Mouse (Mus musculus): ENCODE measurements at regions not wholly inside any gene's neighbourhood (a gene's known extent, or its start where the extent isn't known, plus 50 kb on each side); places are given as distances from the start of the nearest gene placed in this dataset.

DNA sequence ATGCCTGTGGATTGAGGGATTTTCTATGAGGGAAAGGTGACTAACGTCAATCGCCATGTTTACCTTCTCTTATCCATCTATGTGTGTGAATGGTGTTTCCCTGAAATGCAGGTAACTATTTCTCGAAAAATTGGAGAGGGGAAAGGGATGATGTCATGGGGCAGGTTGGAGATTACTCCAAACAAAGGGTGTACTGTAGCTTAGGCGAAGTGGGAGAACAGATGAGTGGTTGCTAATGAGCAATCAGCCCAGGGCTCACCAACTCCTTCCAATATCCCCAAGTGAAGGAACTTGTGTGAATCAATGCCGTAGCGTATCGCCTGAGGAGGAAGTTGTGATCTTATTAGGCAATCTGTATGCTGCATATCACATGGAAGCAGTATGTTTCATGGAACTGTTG lies 133.2 kb downstream of the Klf5 start:
- TF ChIP-seq TAL1 (IDR thresholded peaks at IDR 0.05; ENCODE audit: low read length): no peak
- TF ChIP-seq GATA1 (IDR thresholded peaks at IDR 0.05; ENCODE audit: low read depth, low read length): no peak
- H3K36me3 ChIP-seq (ENCODE audit: control insufficient read depth in 1 of 2, insufficient read depth in 2 of 2, low read length in 2 of 2): no peaks in the 10 kb centered on the region
- no peak overlapping the region for H3K4me3 ChIP-seq (ENCODE audit: control insufficient read depth in 1 of 2, insufficient read depth in 1 of 2, low read depth in 2 of 2, low read length in 2 of 2)
- H3K27me3 ChIP-seq (ENCODE audit: control insufficient read depth in 1 of 2, insufficient read depth in 2 of 2, low read length in 2 of 2): no peaks in the 10 kb centered on the region
- DNase-seq (ENCODE audit: low read depth, low spot score): no peak
- no peaks in the 10 kb centered on the region for H3K4me1 ChIP-seq (ENCODE audit: control insufficient read depth in 1 of 2, insufficient read depth in 2 of 2, low read length in 2 of 2)
- H3K9ac ChIP-seq (ENCODE audit: control insufficient read depth, low read depth, low read length, poor library complexity, severe bottlenecking): no peak overlapping the region
- no peak overlapping the region for H3K27ac ChIP-seq (ENCODE audit: control insufficient read depth, low read depth, low read length)
- H3K79me2 ChIP-seq (ENCODE audit: control insufficient read depth, insufficient read depth, low read length, poor library complexity): no peaks in the 10 kb centered on the region
- H3K9me3 ChIP-seq (replicated peaks; ENCODE audit: insufficient read depth, low read length): no peaks in the 10 kb centered on the region

DNA sequence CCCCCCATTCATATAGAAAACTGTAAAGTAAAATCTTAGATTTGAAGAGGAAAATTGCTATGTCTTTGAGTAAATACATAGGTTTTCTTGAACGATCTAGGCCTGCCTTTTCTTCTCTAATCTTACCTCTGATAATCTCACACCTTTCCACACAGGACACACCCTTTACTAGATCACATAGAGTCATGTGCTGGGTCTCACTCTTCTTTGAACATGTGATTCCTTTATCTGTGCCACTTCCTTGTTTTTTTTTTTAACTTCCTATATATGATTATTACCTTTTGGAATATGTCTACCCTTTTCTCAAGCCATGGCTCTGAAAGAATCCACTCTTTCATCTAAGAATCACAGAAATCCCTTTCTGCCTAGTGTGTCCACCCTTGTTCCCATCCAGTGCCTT lies 136.2 kb downstream of the Klf5 start:
- no peaks in the 10 kb centered on the region for H3K27me3 ChIP-seq (ENCODE audit: control insufficient read depth in 1 of 2, insufficient read depth in 2 of 2, low read length in 2 of 2)
- DNase-seq (ENCODE audit: low read depth, low spot score): no peak
- no peak for TF ChIP-seq ETS1 (IDR thresholded peaks at IDR 0.05; ENCODE audit: low read depth, low read length)
- TF ChIP-seq POLR2AphosphoS5 (IDR thresholded peaks at IDR 0.05; ENCODE audit: borderline replicate concordance, low read depth, low read length): no peak
- peak; percentile 72 for TF ChIP-seq ZNF384 (IDR thresholded peaks at IDR 0.05; ENCODE audit: low read depth, low read length)
- peak; percentile 53; the same call in 1 of the 2 replicates for TF ChIP-seq BHLHE40 (IDR thresholded peaks at IDR 0.05; ENCODE audit: borderline replicate concordance, low read depth, low read length)
- TF ChIP-seq USF1 (IDR thresholded peaks at IDR 0.05; ENCODE audit: low read depth, low read length): peak; percentile 70; the same call in 1 of the 2 replicates
- TF ChIP-seq GATA1 (IDR thresholded peaks at IDR 0.05; ENCODE audit: low read depth, low read length): 0 out of 2 replicates have a peak, but pooled peaks have one; percentile 4
- TF ChIP-seq CHD1 (IDR thresholded peaks at IDR 0.05; ENCODE audit: low read depth, low read length): no peak
- no peak overlapping the region for H3K27ac ChIP-seq (ENCODE audit: control insufficient read depth, low read depth, low read length)
- H3K36me3 ChIP-seq (ENCODE audit: control insufficient read depth in 1 of 2, insufficient read depth in 2 of 2, low read length in 2 of 2): no peaks in the 10 kb centered on the region
- no peaks in the 10 kb centered on the region for H3K79me2 ChIP-seq (ENCODE audit: control insufficient read depth, insufficient read depth, low read length, poor library complexity)
- H3K4me1 ChIP-seq (ENCODE audit: control insufficient read depth in 1 of 2, insufficient read depth in 2 of 2, low read length in 2 of 2): no peaks in the 10 kb centered on the region
- H3K9ac ChIP-seq (ENCODE audit: control insufficient read depth, low read depth, low read length, poor library complexity, severe bottlenecking): no peak overlapping the region
- no peaks in the 10 kb centered on the region for H3K9me3 ChIP-seq (replicated peaks; ENCODE audit: insufficient read depth, low read length)
- no peak overlapping the region for H3K4me3 ChIP-seq (ENCODE audit: control insufficient read depth in 1 of 2, insufficient read depth in 1 of 2, low read depth in 2 of 2, low read length in 2 of 2)

GRCm38 (mm10) chr14:99435512-99435911 lies 137.0 kb downstream of the Klf5 start:
- H3K4me1 ChIP-seq (ENCODE audit: control insufficient read depth in 1 of 2, insufficient read depth in 2 of 2, low read length in 2 of 2): no peaks in the 10 kb centered on the region
- no peaks in the 10 kb centered on the region for H3K27me3 ChIP-seq (ENCODE audit: control insufficient read depth in 1 of 2, insufficient read depth in 2 of 2, low read length in 2 of 2)
- no peaks in the 10 kb centered on the region for H3K9me3 ChIP-seq (replicated peaks; ENCODE audit: insufficient read depth, low read length)
- H3K36me3 ChIP-seq (ENCODE audit: control insufficient read depth in 1 of 2, insufficient read depth in 2 of 2, low read length in 2 of 2): no peaks in the 10 kb centered on the region
- no peak for TF ChIP-seq NELFE (IDR thresholded peaks at IDR 0.05; ENCODE audit: low read depth, low read length)
- no peak for TF ChIP-seq ZNF384 (IDR thresholded peaks at IDR 0.05; ENCODE audit: low read depth, low read length)
- no peak overlapping the region for H3K27ac ChIP-seq (ENCODE audit: control insufficient read depth, low read depth, low read length)
- H3K4me3 ChIP-seq (ENCODE audit: control insufficient read depth in 1 of 2, insufficient read depth in 1 of 2, low read depth in 2 of 2, low read length in 2 of 2): no peak overlapping the region
- DNase-seq (ENCODE audit: low read depth, low spot score): no peak
- H3K9ac ChIP-seq (ENCODE audit: control insufficient read depth, low read depth, low read length, poor library complexity, severe bottlenecking): no peak overlapping the region
- H3K79me2 ChIP-seq (ENCODE audit: control insufficient read depth, insufficient read depth, low read length, poor library complexity): no peaks in the 10 kb centered on the region

DNA sequence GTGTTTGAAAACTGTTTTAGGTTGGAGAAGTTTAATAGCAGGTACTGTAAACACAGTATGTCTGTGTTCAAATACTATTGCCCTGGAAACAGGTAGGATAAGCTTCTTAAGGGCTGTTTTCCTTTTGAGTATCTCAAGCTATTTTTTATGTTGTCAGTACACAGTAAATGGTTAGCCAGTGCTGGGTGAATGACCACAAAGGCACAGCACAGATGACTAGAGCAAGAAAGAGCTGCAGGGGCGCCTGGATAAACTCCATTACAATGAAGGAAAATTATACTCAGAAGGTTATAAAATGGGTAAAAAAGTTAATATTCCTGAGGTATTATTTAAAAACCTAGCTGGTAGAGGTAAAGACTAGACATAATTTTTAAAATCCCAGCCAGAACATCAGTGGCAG lies 137.6 kb downstream of the Klf5 start:
- Histone ChIP-seq H3K9ac (ENCODE audit: control insufficient read depth, low read depth, low read length, poor library complexity, severe bottlenecking) (no peak overlapping the region), H3K9me3 (replicated peaks; ENCODE audit: insufficient read depth, low read length) (no peaks in the 10 kb centered on the region), H3K27ac (ENCODE audit: control insufficient read depth, low read depth, low read length) (no peak overlapping the region), H3K27me3 (ENCODE audit: control insufficient read depth in 1 of 2, insufficient read depth in 2 of 2, low read length in 2 of 2) (no peaks in the 10 kb centered on the region), H3K4me3 (ENCODE audit: control insufficient read depth in 1 of 2, insufficient read depth in 1 of 2, low read depth in 2 of 2, low read length in 2 of 2) (no peak overlapping the region), H3K36me3 (ENCODE audit: control insufficient read depth in 1 of 2, insufficient read depth in 2 of 2, low read length in 2 of 2) (no peaks in the 10 kb centered on the region), H3K79me2 (ENCODE audit: control insufficient read depth, insufficient read depth, low read length, poor library complexity) (no peaks in the 10 kb centered on the region), H3K4me1 (ENCODE audit: control insufficient read depth in 1 of 2, insufficient read depth in 2 of 2, low read length in 2 of 2) (no peaks in the 10 kb centered on the region)
- TF ChIP-seq POLR2AphosphoS2 (IDR thresholded peaks at IDR 0.05; ENCODE audit: low read length) (no peak), CTCF (IDR thresholded peaks at IDR 0.05 in 2 of 3, conservative IDR thresholded peaks at IDR 0.05 in 1 of 3; ENCODE audit: control insufficient read depth in 1 of 3, insufficient read depth in 1 of 3, low read depth in 2 of 3, low read length in 3 of 3, poor library complexity in 1 of 3, severe bottlenecking in 1 of 3) (no peak), TBP (IDR thresholded peaks at IDR 0.05; ENCODE audit: low read depth, low read length) (no peak), HCFC1 (IDR thresholded peaks at IDR 0.05; ENCODE audit: low read depth, low read length) (no peak), MAFK (IDR thresholded peaks at IDR 0.05; ENCODE audit: borderline replicate concordance, low read depth, low read length) (no peak), RAD21 (IDR thresholded peaks at IDR 0.05; ENCODE audit: low read depth, low read length) (no peak), KAT2A (conservative IDR thresholded peaks at IDR 0.05; ENCODE audit: low read depth, low read length) (no peak), BHLHE40 (IDR thresholded peaks at IDR 0.05; ENCODE audit: borderline replicate concordance, low read depth, low read length) (no peak), ZC3H11A (IDR thresholded peaks at IDR 0.05; ENCODE audit: low read depth, low read length) (no peak), E2F4 (IDR thresholded peaks at IDR 0.05; ENCODE audit: borderline replicate concordance, low read depth, low read length) (no peak), SIN3A (IDR thresholded peaks at IDR 0.05; ENCODE audit: low read length) (no peak), ZNF384 (IDR thresholded peaks at IDR 0.05; ENCODE audit: low read depth, low read length) (no peak)
- no peak for DNase-seq (ENCODE audit: low read depth, low spot score)
